Mouse (Mus musculus) left cerebral cortex, postnatal 14 days (tissue): ENCODE measurements at regions not wholly inside any gene's neighbourhood (a gene's known extent, or its start where the extent isn't known, plus 50 kb on each side); places are given as distances from the start of the nearest gene placed in this dataset.

Source experiments
- DNase-seq, 2 experiments: peaks; one replicate each; pipeline ENCODE4 v3.0.0; 2021 to 2022; ENCODE audit warnings: low spot score in 2 of 2, mixed read lengths in 1 of 2
- intact Hi-C: fragments of 180-260 bp; cut with DNase I; formaldehyde crosslinking; loops from one replicate; pipeline ENCODE4 v1.15.1; 2025

- DNase-seq: no peak
- intact Hi-C loops: no loop called here
Measured at GRCm38 (mm10) chr10:54269785-54270184, 193.4 kb upstream of the Man1a start.

GRCm38 (mm10) chr10:54269354-54269753 lies 192.9 kb upstream of the Man1a start:
- intact Hi-C loops: no loop called here

GRCm38 (mm10) chr10:54266656-54267055 lies 190.2 kb upstream of the Man1a start:
- intact Hi-C loops: no loop called here

More at GRCm38 (mm10) chr10:54269354-54269753, 192.9 kb upstream of the Man1a start:
- DNase-seq: no peak

GRCm38 (mm10) chr10:54254874-54255641 lies 178.6 kb upstream of the Man1a start:
- no peak for DNase-seq
- intact Hi-C loops: no loop called here

More at GRCm38 (mm10) chr10:54266656-54267055, 190.2 kb upstream of the Man1a start:
- no peak for DNase-seq

DNA sequence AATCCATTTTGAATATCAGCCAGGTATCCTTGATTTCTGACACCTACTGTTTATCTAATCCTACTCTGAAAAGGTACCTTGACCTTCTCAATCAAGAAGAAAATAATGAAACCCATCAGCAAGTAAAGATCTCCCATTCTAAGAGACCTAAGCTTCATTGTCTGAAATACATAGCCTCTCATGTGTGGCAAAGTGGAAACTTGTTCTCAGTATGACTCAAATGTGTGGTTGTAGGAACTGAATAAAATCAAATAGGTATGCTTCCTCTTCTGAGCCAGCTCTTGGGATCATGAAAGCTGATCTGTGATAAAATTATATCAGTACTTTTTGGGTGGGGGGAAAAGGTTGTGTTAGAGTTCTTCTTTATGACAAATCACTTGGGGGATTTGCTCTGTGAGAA lies 168.6 kb upstream of the Man1a start:
- intact Hi-C loops: no loop called here
- DNase-seq: no peak

GRCm38 (mm10) chr10:54202362-54202761 lies 126.0 kb upstream of the Man1a start:
- DNase-seq: no peak
- intact Hi-C loops: no loop called here

GRCm38 (mm10) chr10:54201727-54202126 lies 125.3 kb upstream of the Man1a start:
- DNase-seq: no peak

DNA sequence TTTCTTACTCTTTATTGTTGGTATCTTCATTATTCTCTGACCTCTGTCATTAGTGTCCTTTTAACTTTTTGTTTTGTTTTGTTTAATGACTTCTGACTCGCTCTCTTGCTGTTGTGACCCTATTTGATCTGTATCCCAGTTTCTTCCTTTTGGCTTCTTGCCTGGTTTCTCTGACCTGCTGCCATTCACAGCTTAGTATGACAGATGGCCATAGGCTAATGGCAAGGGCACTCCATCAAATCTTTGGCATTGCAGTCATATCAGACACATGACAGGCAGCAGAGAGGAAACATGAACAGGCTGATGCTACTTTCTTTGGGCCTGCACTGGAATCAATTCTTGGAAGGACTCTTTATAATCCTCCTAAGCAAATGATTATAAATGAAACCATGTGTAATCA lies 106.3 kb upstream of the Man1a start:
- intact Hi-C loops: no loop called here
- DNase-seq: no peak

More at GRCm38 (mm10) chr10:54201727-54202126, 125.3 kb upstream of the Man1a start:
- intact Hi-C loops: no loop called here

DNA sequence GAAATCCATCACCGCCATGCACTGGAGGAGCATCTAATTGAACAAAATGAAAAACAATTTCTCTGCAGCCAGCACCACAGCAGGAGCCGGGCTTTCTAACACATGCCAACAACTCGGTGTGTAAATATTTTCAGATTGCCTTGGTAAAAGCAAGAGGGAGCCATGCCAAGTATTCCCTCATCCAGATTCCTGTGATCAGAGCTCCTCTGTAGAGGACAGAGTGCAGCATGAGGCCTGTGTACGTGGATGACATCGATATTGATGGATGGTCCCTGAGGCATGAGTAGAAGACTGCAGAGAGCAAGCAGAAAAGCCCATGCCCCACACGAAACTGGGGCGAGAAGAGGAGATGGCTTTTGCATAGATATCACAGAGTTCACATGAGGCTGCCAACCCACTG lies 92.9 kb upstream of the Man1a start:
- intact Hi-C loops: no loop called here
- DNase-seq: peak in 1 of 2 experiments; percentile 5

DNA sequence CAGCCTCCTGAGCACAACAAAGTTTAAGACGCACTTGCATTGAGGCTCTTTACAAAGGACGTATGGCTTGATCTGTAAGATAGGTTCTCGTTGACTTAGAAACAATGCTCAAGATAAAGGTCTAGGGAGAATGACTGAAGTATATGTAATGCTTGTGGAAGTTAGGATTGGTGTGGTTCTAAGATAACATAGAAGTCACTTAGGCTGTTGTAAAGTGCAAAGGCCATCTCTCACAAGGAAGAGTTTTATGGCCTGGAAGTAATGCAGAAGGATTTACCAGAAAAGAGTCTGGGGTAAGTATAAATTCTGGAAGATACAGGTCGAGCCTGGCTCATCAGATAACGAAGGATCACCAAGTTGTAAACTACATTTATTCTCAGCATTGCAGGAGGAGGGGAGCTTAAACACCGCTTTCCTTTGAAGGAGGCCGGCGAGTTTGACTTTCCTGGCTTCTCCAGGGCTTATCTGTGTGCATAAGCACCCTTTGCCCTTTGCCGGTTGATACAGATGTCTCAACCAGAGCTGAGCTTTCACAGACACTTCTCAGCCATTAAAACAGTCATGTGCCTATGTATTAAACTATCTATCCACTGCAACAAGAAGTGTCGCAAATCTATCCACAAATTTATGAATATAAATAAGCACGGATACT lies 84.8 kb upstream of the Man1a start:
- intact Hi-C loops: no loop called here
- no peak for DNase-seq

- no peak for DNase-seq
- intact Hi-C loops: no loop called here
Measured at GRCm38 (mm10) chr10:54153928-54154327, 77.5 kb upstream of the Man1a start.

DNA sequence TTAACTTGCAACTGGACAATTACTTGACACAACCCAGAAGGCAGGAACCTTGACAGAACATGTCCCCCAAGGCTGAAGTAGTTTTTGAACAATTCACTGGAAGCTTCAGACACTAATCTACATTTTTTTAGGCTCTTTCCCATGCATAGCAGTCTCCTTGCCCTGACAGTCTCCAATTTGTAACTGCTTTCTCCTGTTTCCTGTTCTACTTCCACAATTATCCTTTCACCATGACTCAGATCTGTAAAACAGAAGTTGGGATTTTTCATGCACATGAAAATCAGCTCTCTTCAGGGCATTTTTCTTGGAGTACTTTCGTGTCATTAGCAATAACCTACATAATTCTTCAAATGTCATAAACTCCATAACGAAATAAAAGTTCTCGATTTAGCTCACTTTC lies 56.2 kb upstream of the Man1a start:
- DNase-seq: no peak
- intact Hi-C loops: no loop called here
